Mouse (Mus musculus) heart, embryonic 11.5 days (tissue): ENCODE results near the gene Arhgap32. TPM values are rescaled to one million over a fixed set of nuclear protein-coding genes. Genes with fewer than 3 reads are reported as not detected.

ENCODE experiments used
- ATAC-seq: fragments of 200-750 bp; cut with Nextera tagmentation; replicated peaks from 2 replicates; pipeline ENCODE4 v1.8.0; 2017; ENCODE audit warnings: moderate library complexity; ENCODE audit not compliant: insufficient number of reproducible peaks, low FRiP score, low TSS enrichment
- H3K27ac ChIP-seq: fragments of 300-500 bp; sonication (generic); 2 replicates; pipeline ENCODE4 v1.5.1; 2014; ENCODE audit warnings: mild to moderate bottlenecking, low read depth, low read length
- H3K27me3 ChIP-seq: fragments of 300-500 bp; sonication (generic); 2 replicates; pipeline ENCODE4 v1.6.1; 2014; ENCODE audit warnings: mild to moderate bottlenecking, low read length, mixed read lengths; ENCODE audit not compliant: control insufficient read depth, insufficient read depth
- H3K36me3 ChIP-seq: fragments of 300-500 bp; sonication (generic); 2 replicates; pipeline ENCODE4 v1.6.1; 2014; ENCODE audit warnings: mild to moderate bottlenecking, low read length, moderate library complexity, mixed read lengths; ENCODE audit not compliant: control insufficient read depth, insufficient read depth
- H3K4me1 ChIP-seq: fragments of 300-500 bp; sonication (generic); 2 replicates; pipeline ENCODE4 v1.6.1; 2014; ENCODE audit warnings: low read length; ENCODE audit not compliant: control insufficient read depth, insufficient read depth
- H3K4me2 ChIP-seq: fragments of 300-500 bp; sonication (generic); 2 replicates; pipeline ENCODE4 v1.6.1; 2014; ENCODE audit warnings: mild to moderate bottlenecking, moderate library complexity
- H3K4me3 ChIP-seq: fragments of 300-500 bp; sonication (generic); 2 replicates; pipeline ENCODE4 v1.5.1; 2014; ENCODE audit warnings: low read depth, low read length
- H3K9ac ChIP-seq: fragments of 300-500 bp; sonication (generic); 2 replicates; pipeline ENCODE4 v1.6.1; 2014; ENCODE audit warnings: mild to moderate bottlenecking, low read depth, low read length, moderate library complexity
- H3K9me3 ChIP-seq: fragments of 300-500 bp; sonication (generic); replicated peaks from 2 replicates; pipeline ENCODE4 v1.6.1; 2016; ENCODE audit warnings: low read length; ENCODE audit not compliant: control insufficient read depth
- WGBS: fragments of 180-500 bp; shearing (Covaris S2); extraction: QIAGEN DNeasy Blood & Tissue Kit; methylation state at CpG from one replicate; pipeline ENCODE4 v1.1.7; 2014; ENCODE audit not compliant: insufficient replicate concordance; 5-methylcytosine and 5-hydroxymethylcytosine counted together
- polyA plus RNA-seq: library from polyadenylated mRNA; unstranded; fragments of >200 nt; fragmentation: Nextera tagmentation; extraction: Ambion mirVana; gene quantifications from 2 replicates; pipeline ENCODE4 v1.2.1, GENCODE M21; 2014

Arhgap32 gene
- polyA plus RNA-seq, 1 experiment from 2014 or later, result 3.7 TPM

- no peak overlapping the region for H3K4me3 ChIP-seq
- H3K27me3 ChIP-seq, result no peaks in the 10 kb centered on the region
- WGBS, result 91% methylated on average over 5 of the region's 5 CpGs
- no peak overlapping the region for H3K9ac ChIP-seq
- H3K27ac ChIP-seq, result no peak overlapping the region
- 0 out of 2 replicates have a peak, but pooled peaks cover 3% of the 10 kb centered on the region for H3K9me3 ChIP-seq
- no peak for ATAC-seq
- H3K4me2 ChIP-seq, result no peak overlapping the region
- no peaks in the 10 kb centered on the region for H3K36me3 ChIP-seq
- H3K4me1 ChIP-seq, result no peaks in the 10 kb centered on the region; the same call in 1 of the 2 replicates
Measured at GRCm38 (mm10) chr9:32278052-32278451, 162.1 kb downstream of the Arhgap32 start.

DNA sequence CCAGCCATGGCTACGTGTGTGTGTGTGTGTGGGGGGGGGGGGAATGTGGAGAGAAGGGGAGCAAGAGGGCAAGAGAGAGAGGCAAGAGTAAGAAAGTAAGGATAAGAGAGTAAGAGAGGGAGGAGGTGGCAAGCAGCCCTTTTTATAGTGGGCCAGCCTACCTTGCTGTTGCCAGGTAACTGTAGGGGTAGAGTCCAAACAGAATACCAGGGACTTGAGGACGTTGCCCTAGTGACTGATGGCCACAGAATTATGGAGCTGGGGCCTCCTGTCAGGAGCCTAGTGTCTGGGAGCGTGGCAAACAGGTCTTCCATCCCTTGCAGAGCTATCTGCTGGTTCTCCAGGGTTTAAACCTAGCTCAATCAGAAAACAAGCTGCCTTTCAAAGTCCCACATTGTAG lies 163.9 kb downstream of the Arhgap32 start:
- H3K27me3 ChIP-seq, result no peaks in the 10 kb centered on the region
- H3K4me3 ChIP-seq, result no peak overlapping the region
- no peak overlapping the region for H3K27ac ChIP-seq
- H3K36me3 ChIP-seq, result no peaks in the 10 kb centered on the region
- no peaks in the 10 kb centered on the region for H3K9me3 ChIP-seq
- no peak overlapping the region for H3K4me2 ChIP-seq
- ATAC-seq, result no peak
- H3K4me1 ChIP-seq, result no peaks in the 10 kb centered on the region; the same call in 1 of the 2 replicates
- H3K9ac ChIP-seq, result no peak overlapping the region
- WGBS, result 52% methylated on average over 3 of the region's 3 CpGs

- ATAC-seq, result no peak
- no peak overlapping the region for H3K9ac ChIP-seq
- no peaks in the 10 kb centered on the region for H3K9me3 ChIP-seq
- no peak overlapping the region for H3K4me3 ChIP-seq
- H3K27ac ChIP-seq, result no peak overlapping the region
- no peak overlapping the region for H3K4me2 ChIP-seq
- H3K4me1 ChIP-seq, result no peaks in the 10 kb centered on the region; the same call in 1 of the 2 replicates
- 48% methylated on average over 5 of the region's 5 CpGs for WGBS
- no peaks in the 10 kb centered on the region for H3K27me3 ChIP-seq
- H3K36me3 ChIP-seq, result no peaks in the 10 kb centered on the region
Measured at GRCm38 (mm10) chr9:32280456-32280855, 164.5 kb downstream of the Arhgap32 start.

DNA sequence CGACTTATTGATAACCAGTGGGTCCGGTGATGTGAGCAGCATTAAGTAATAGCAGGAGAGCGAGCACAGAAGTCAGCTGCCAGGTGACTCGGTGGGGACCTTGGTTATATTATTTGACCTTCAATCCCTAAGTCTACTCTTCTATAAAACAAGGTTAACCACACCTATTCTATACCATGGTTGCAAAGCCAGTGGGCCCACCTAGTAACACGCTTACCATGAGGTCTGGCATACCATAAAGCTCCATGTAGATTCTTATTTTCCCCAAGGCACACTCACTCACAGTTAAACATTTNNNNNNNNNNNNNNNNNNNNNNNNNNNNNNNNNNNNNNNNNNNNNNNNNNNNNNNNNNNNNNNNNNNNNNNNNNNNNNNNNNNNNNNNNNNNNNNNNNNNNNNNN lies 167.7 kb downstream of the Arhgap32 start:
- no peak for ATAC-seq
- WGBS, result 85% methylated on average over 5 of the region's 5 CpGs

DNA sequence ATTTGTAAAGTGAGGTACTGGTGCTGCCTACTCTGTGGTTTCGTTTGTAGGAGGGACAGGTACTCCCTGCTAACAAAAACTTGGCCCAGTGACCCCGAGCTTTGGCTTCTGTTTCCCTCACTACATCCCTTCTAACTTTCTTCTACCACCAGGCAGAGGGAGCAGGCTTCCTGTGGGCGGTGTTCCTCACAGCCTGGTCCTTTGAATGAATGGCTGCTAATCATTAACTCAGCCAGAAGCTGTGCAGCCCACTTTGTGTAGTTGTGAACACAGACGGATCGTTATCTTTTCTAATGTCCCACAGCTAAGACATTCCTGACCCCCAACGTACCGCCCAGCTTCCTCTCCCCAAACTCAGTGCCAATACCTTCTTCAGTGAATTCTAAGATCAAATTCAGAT lies 175.7 kb downstream of the Arhgap32 start:
- WGBS, result 46% methylated on average over 7 of the region's 7 CpGs
- no peaks in the 10 kb centered on the region for H3K27me3 ChIP-seq
- no peak overlapping the region for H3K9ac ChIP-seq
- no peak for ATAC-seq
- peaks cover 11% of the 10 kb centered on the region for H3K4me1 ChIP-seq
- no peak overlapping the region for H3K4me3 ChIP-seq
- no peak overlapping the region for H3K4me2 ChIP-seq
- no peaks in the 10 kb centered on the region for H3K9me3 ChIP-seq
- H3K27ac ChIP-seq, result no peak overlapping the region
- no peaks in the 10 kb centered on the region for H3K36me3 ChIP-seq

More for the DNA sequence above, 167.7 kb downstream of the Arhgap32 start:
- peaks cover 2% of the 10 kb centered on the region; the same call in 1 of the 2 replicates for H3K4me1 ChIP-seq
- H3K9me3 ChIP-seq, result no peaks in the 10 kb centered on the region
- H3K27ac ChIP-seq, result no peak overlapping the region
- no peak overlapping the region for H3K9ac ChIP-seq
- H3K27me3 ChIP-seq, result no peaks in the 10 kb centered on the region
- no peak overlapping the region for H3K4me3 ChIP-seq
- no peaks in the 10 kb centered on the region for H3K36me3 ChIP-seq
- no peak overlapping the region for H3K4me2 ChIP-seq

- H3K4me1 ChIP-seq, result peaks cover 10% of the 10 kb centered on the region
- 13% methylated on average over 5 of the region's 5 CpGs for WGBS
Measured at GRCm38 (mm10) chr9:32292686-32293085, 176.8 kb downstream of the Arhgap32 start.

DNA sequence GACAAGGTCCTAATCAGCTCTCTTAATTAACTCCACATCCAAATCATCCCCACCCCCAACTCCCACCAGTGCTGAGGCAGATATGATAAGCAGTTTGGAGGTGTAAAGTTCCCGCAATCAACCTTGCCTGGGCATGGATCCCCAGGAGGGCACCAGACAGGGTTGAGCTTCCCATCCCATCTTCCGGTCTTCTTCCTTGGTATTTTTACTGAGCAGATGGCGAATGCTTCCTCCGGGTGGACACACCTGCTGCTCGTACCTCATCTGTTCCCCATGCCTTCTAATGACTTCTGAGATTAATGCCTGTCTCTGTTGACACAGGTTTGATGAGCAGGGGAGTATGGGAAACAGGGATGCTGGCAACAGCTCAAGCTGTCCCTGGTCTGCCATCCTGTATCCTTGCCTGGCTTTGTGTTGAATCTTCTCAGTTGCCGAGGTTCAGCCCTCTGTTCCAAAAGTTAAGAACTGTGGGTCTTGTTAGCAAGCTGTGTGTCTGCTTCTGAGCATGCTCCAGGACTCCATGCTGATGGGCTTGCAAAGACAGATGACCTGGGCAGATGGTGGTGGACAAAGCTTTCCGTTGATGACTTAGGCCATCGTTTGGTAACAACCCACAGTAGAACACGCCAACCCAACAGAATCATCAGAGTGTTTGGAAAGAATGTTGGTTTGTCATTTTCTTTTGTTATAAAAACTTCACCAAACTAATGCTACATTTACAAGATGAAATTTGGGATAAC lies 179.3 kb downstream of the Arhgap32 start:
- Histone ChIP-seq H3K4me3 (no peak overlapping the region), H3K4me1 (peaks cover 8% of the 10 kb centered on the region), H3K36me3 (no peaks in the 10 kb centered on the region), H3K27me3 (no peaks in the 10 kb centered on the region), H3K9me3 (no peaks in the 10 kb centered on the region), H3K9ac (no peak overlapping the region), H3K4me2 (no peak overlapping the region), H3K27ac (no peak overlapping the region)
- ATAC-seq, result no peak
- 81% methylated on average over 9 of the region's 9 CpGs for WGBS

More at GRCm38 (mm10) chr9:32292686-32293085, 176.8 kb downstream of the Arhgap32 start:
- Histone ChIP-seq H3K27ac (no peak overlapping the region), H3K9ac (no peak overlapping the region), H3K36me3 (no peaks in the 10 kb centered on the region), H3K4me2 (no peak overlapping the region), H3K4me3 (no peak overlapping the region), H3K27me3 (no peaks in the 10 kb centered on the region), H3K9me3 (no peaks in the 10 kb centered on the region)
- ATAC-seq, result no peak

DNA sequence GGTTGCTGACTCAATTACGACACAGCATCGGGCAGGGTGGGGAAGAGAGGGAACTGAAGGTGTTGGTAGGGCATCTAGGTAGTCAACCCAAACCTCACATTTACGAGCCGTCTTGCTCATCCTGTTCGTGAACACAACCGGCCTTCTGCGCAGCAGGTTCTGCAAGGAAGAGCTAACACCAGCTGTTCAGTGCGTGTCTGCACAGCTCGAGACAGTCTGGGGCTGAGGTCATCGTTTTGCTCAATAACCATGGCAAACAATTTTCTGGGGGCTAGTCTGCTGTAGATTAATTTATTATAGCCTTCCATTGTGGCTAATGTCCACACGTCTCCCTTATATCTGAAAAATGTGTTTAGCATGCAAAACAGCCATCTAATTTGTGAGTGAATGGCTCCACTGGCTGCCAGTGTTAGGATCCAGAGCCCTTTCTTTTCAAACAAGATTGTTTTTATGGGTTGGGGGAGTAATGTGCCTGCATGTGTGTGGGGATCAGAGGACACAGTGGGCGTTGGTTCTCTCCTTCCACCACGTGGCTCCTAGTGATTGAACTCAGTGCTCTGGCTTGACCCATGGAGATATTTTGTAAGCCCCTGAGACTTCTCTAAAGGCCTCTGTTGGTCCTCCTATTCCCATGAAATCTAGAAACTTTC lies 186.7 kb downstream of the Arhgap32 start:
- 79% methylated on average over 13 of the region's 13 CpGs for WGBS

More for the DNA sequence above, 186.7 kb downstream of the Arhgap32 start:
- H3K9me3 ChIP-seq, result no peaks in the 10 kb centered on the region
- H3K4me2 ChIP-seq, result no peak overlapping the region
- no peaks in the 10 kb centered on the region for H3K36me3 ChIP-seq
- no peak for ATAC-seq
- H3K9ac ChIP-seq, result no peak overlapping the region
- H3K4me3 ChIP-seq, result no peak overlapping the region
- no peak overlapping the region for H3K27ac ChIP-seq
- H3K27me3 ChIP-seq, result no peaks in the 10 kb centered on the region
- no peaks in the 10 kb centered on the region for H3K4me1 ChIP-seq
